Mouse (Mus musculus) limb, embryonic 15.5 days (tissue): Measurements from ENCODE around the gene Trpv4. TPM values are rescaled to one million over a fixed set of nuclear protein-coding genes. Genes with fewer than 3 reads are reported as not detected.

Source experiments
- ATAC-seq: fragments of 200-750 bp; cut with Nextera tagmentation; 2 replicates; pipeline ENCODE4 v1.8.0; 2017; ENCODE audit warnings: low read depth, moderate TSS enrichment; ENCODE audit not compliant: insufficient number of reproducible peaks, low FRiP score, low TSS enrichment
- H3K27ac ChIP-seq: fragments of 300-500 bp; sonication (generic); 2 replicates; pipeline ENCODE4 v1.5.1; 2015; ENCODE audit warnings: moderate library complexity, mild to moderate bottlenecking, inconsistent platforms
- H3K27me3 ChIP-seq: fragments of 300-500 bp; sonication (generic); 2 replicates; pipeline ENCODE4 v1.6.1; 2015; ENCODE audit warnings: inconsistent platforms
- H3K36me3 ChIP-seq: fragments of 300-500 bp; sonication (generic); 2 replicates; pipeline ENCODE4 v1.6.1; 2015; ENCODE audit warnings: inconsistent platforms
- H3K4me1 ChIP-seq: fragments of 300-500 bp; sonication (generic); 2 replicates; pipeline ENCODE4 v1.6.1; 2015; ENCODE audit warnings: inconsistent platforms
- H3K4me2 ChIP-seq: fragments of 300-500 bp; sonication (generic); 2 replicates; pipeline ENCODE4 v1.6.1; 2015; ENCODE audit warnings: mild to moderate bottlenecking, inconsistent platforms
- H3K4me3 ChIP-seq: fragments of 300-500 bp; sonication (generic); 2 replicates; pipeline ENCODE4 v1.5.1; 2015; ENCODE audit warnings: mild to moderate bottlenecking, inconsistent platforms
- H3K9ac ChIP-seq: fragments of 300-500 bp; sonication (generic); 2 replicates; pipeline ENCODE4 v1.6.1; 2015; ENCODE audit warnings: inconsistent platforms
- H3K9me3 ChIP-seq: fragments of 300-500 bp; sonication (generic); 2 replicates; pipeline ENCODE4 v1.6.1; 2016; ENCODE audit warnings: inconsistent platforms
- WGBS: fragments of 180-500 bp; shearing (Covaris S2); methylation state at CpG from one replicate; pipeline ENCODE4 v1.1.7; 2015; 5-methylcytosine and 5-hydroxymethylcytosine counted together
- polyA plus RNA-seq: library from polyadenylated mRNA; unstranded; fragments of >200 nt; fragmentation: Nextera tagmentation; extraction: Ambion mirVana; gene quantifications from 2 replicates; pipeline ENCODE4 v1.2.1, GENCODE M21; 2015

Gene Trpv4
- polyA plus RNA-seq, 1 experiment from 2014 or later, result 14.8 TPM

- H3K27me3 ChIP-seq, result peaks cover 4% of the 10 kb centered on the region; the same call in 1 of the 2 replicates
- no peaks in the 10 kb centered on the region for H3K36me3 ChIP-seq
- no peak for ATAC-seq
- no peak overlapping the region for H3K27ac ChIP-seq
- 68% methylated on average over 12 of the region's 12 CpGs for WGBS
- no peaks in the 10 kb centered on the region for H3K4me1 ChIP-seq
- no peak overlapping the region for H3K4me3 ChIP-seq
- H3K9me3 ChIP-seq, result no peaks in the 10 kb centered on the region
- H3K4me2 ChIP-seq, result no peak overlapping the region
- H3K9ac ChIP-seq, result no peak overlapping the region
Measured at GRCm38 (mm10) chr5:114583490-114584175, 74.6 kb downstream of the Trpv4 start.

GRCm38 (mm10) chr5:114583046-114583445, 75.2 kb downstream of the Trpv4 start:
- ATAC-seq, result no peak
- H3K27ac ChIP-seq, result no peak overlapping the region
- no peaks in the 10 kb centered on the region for H3K4me1 ChIP-seq
- WGBS, result 74% methylated on average over 3 of the region's 3 CpGs
- peaks cover 4% of the 10 kb centered on the region; the same call in 1 of the 2 replicates for H3K27me3 ChIP-seq
- H3K36me3 ChIP-seq, result no peaks in the 10 kb centered on the region
- no peak overlapping the region for H3K4me3 ChIP-seq
- no peak overlapping the region for H3K9ac ChIP-seq
- no peak overlapping the region for H3K4me2 ChIP-seq
- H3K9me3 ChIP-seq, result no peaks in the 10 kb centered on the region

- Histone ChIP-seq H3K9me3 (no peaks in the 10 kb centered on the region), H3K4me2 (no peak overlapping the region), H3K4me3 (no peak overlapping the region), H3K27ac (no peak overlapping the region), H3K9ac (no peak overlapping the region), H3K36me3 (no peaks in the 10 kb centered on the region), H3K4me1 (no peaks in the 10 kb centered on the region), H3K27me3 (peaks cover 4% of the 10 kb centered on the region; the same call in 1 of the 2 replicates)
- ATAC-seq, result no peak
- WGBS, result 72% methylated on average over 12 of the region's 12 CpGs
Measured at GRCm38 (mm10) chr5:114581486-114581885, 76.7 kb downstream of the Trpv4 start.

- Histone ChIP-seq H3K27ac (no peak overlapping the region), H3K36me3 (no peaks in the 10 kb centered on the region), H3K4me2 (no peak overlapping the region), H3K9me3 (no peaks in the 10 kb centered on the region), H3K4me1 (peaks cover 7% of the 10 kb centered on the region), H3K27me3 (peaks cover 2% of the 10 kb centered on the region; the same call in 1 of the 2 replicates), H3K9ac (no peak overlapping the region), H3K4me3 (no peak overlapping the region)
- no peak for ATAC-seq
- 68% methylated on average over 8 of the region's 8 CpGs for WGBS
Measured at GRCm38 (mm10) chr5:114579714-114580357, 78.4 kb downstream of the Trpv4 start.

- Histone ChIP-seq H3K4me1 (peaks cover 7% of the 10 kb centered on the region), H3K9ac (no peak overlapping the region), H3K27ac (no peak overlapping the region), H3K9me3 (no peaks in the 10 kb centered on the region), H3K4me3 (no peak overlapping the region), H3K36me3 (no peaks in the 10 kb centered on the region), H3K27me3 (peaks cover 13% of the 10 kb centered on the region), H3K4me2 (no peak overlapping the region)
- WGBS, result 60% methylated on average over 20 of the region's 20 CpGs
- no peak for ATAC-seq
Measured at GRCm38 (mm10) chr5:114578361-114578760, 79.9 kb downstream of the Trpv4 start.

- H3K4me2 ChIP-seq, result no peak overlapping the region
- no peak overlapping the region for H3K4me3 ChIP-seq
- H3K9ac ChIP-seq, result no peak overlapping the region
- ATAC-seq, result no peak
- peaks cover 36% of the 10 kb centered on the region for H3K27me3 ChIP-seq
- H3K4me1 ChIP-seq, result peaks cover 20% of the 10 kb centered on the region
- H3K36me3 ChIP-seq, result no peaks in the 10 kb centered on the region
- no peaks in the 10 kb centered on the region for H3K9me3 ChIP-seq
- H3K27ac ChIP-seq, result no peak overlapping the region
- WGBS, result 75% methylated on average over 16 of the region's 16 CpGs
Measured at GRCm38 (mm10) chr5:114575986-114576605, 82.1 kb downstream of the Trpv4 start.

- no peaks in the 10 kb centered on the region for H3K36me3 ChIP-seq
- H3K27me3 ChIP-seq, result peaks cover 41% of the 10 kb centered on the region
- H3K4me1 ChIP-seq, result peaks cover 25% of the 10 kb centered on the region
- H3K4me3 ChIP-seq, result no peak overlapping the region
- no peaks in the 10 kb centered on the region for H3K9me3 ChIP-seq
- no peak overlapping the region for H3K4me2 ChIP-seq
- H3K27ac ChIP-seq, result no peak overlapping the region
- WGBS, result 53% methylated on average over 7 of the region's 7 CpGs
- no peak for ATAC-seq
- H3K9ac ChIP-seq, result no peak overlapping the region
Measured at GRCm38 (mm10) chr5:114575530-114575929, 82.7 kb downstream of the Trpv4 start.

- H3K4me2 ChIP-seq, result no peak overlapping the region
- peaks cover 45% of the 10 kb centered on the region for H3K27me3 ChIP-seq
- no peaks in the 10 kb centered on the region for H3K9me3 ChIP-seq
- H3K4me1 ChIP-seq, result peaks cover 29% of the 10 kb centered on the region
- H3K9ac ChIP-seq, result no peak overlapping the region
- no peaks in the 10 kb centered on the region for H3K36me3 ChIP-seq
- no peak for ATAC-seq
- H3K4me3 ChIP-seq, result no peak overlapping the region
- no peak overlapping the region for H3K27ac ChIP-seq
- 30% methylated on average over 11 of the region's 11 CpGs for WGBS
Measured at GRCm38 (mm10) chr5:114575010-114575409, 83.2 kb downstream of the Trpv4 start.

GRCm38 (mm10) chr5:114573920-114574628, 84.1 kb downstream of the Trpv4 start:
- H3K4me1 ChIP-seq, result peaks cover 37% of the 10 kb centered on the region

GRCm38 (mm10) chr5:114572997-114573396, 85.2 kb downstream of the Trpv4 start:
- Histone ChIP-seq H3K36me3 (no peaks in the 10 kb centered on the region), H3K27ac (no peak overlapping the region), H3K9ac (no peak overlapping the region), H3K4me2 (no peak overlapping the region), H3K4me1 (peaks cover 47% of the 10 kb centered on the region), H3K9me3 (no peaks in the 10 kb centered on the region), H3K27me3 (peaks cover 64% of the 10 kb centered on the region), H3K4me3 (no peak overlapping the region)
- ATAC-seq, result no peak
- WGBS, result 51% methylated on average over 2 of the region's 2 CpGs

More at GRCm38 (mm10) chr5:114573920-114574628, 84.1 kb downstream of the Trpv4 start:
- H3K4me2 ChIP-seq, result no peak overlapping the region
- H3K9ac ChIP-seq, result no peak overlapping the region
- 59% methylated on average over 12 of the region's 12 CpGs for WGBS
- H3K36me3 ChIP-seq, result no peaks in the 10 kb centered on the region
- H3K4me3 ChIP-seq, result no peak overlapping the region
- no peak overlapping the region for H3K27ac ChIP-seq
- H3K9me3 ChIP-seq, result no peaks in the 10 kb centered on the region
- peaks cover 53% of the 10 kb centered on the region for H3K27me3 ChIP-seq
- ATAC-seq, result no peak
